Mouse (Mus musculus): ENCODE data around the gene Cdh15.

The Cdh15 gene

GRCm38 (mm10) chr8:122893451-122893850, 45.7 kb downstream of the Cdh15 start:
- DNase-seq (ENCODE audit: low spot score), result no peak

GRCm38 (mm10) chr8:122896317-122896716, 48.6 kb downstream of the Cdh15 start:
- no peak for DNase-seq (ENCODE audit: low spot score)

- no peak for DNase-seq (ENCODE audit: low spot score)
Measured at GRCm38 (mm10) chr8:122897200-122897599, 49.4 kb downstream of the Cdh15 start.

GRCm38 (mm10) chr8:122898018-122898417, 50.3 kb downstream of the Cdh15 start:
- no peak for DNase-seq (ENCODE audit: low spot score)

DNA sequence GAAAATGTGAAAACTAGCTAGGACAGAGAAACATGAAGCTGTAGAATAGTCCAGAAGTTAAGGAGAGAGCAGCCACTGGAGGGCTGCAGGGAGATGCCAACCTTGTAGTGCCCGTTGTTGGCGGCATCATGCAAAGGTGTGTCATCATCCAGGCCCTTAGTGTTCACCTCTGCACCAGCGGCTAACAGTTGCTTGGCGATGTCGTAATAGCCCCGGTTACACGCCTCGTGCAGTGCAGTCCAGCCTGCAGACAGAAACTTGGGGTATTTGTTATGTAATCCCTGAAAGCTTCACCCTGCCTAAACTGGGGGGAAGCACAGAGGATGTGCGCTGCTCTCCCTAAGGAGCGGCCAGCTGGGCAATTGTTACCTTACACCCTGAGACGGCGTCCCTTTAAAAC, 50.7 kb downstream of the Cdh15 start:
- no peak for DNase-seq (ENCODE audit: low spot score)

- DNase-seq (ENCODE audit: low spot score), result no peak
Measured at GRCm38 (mm10) chr8:122899085-122899484, 51.3 kb downstream of the Cdh15 start.

DNA sequence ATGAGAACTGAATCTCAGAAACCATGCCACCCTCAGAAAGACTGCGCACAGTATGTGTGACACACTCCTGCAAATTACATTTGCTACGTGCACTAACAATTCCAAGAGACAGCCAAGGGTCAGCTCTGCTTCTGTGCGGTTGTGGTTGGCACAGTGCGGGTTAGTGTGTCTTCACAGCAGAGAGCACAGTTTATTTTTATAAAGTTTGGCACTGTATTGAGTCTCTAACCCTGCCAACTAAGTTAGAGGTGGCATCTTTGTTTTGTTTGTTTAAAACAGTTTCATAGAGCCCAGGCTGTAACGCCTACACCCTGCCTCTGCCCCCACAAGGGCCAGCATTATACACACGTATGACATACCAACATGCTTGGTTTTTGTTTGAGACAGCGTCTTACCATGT, 53.7 kb downstream of the Cdh15 start:
- DNase-seq (ENCODE audit: low spot score), result no peak

GRCm38 (mm10) chr8:122901892-122902515, 54.2 kb downstream of the Cdh15 start:
- DNase-seq (ENCODE audit: low spot score), result no peak

- no peak for DNase-seq (ENCODE audit: low spot score)
Measured at GRCm38 (mm10) chr8:122902581-122902980, 54.8 kb downstream of the Cdh15 start.

GRCm38 (mm10) chr8:122903002-122903401, 55.2 kb downstream of the Cdh15 start:
- no peak for DNase-seq (ENCODE audit: low spot score)

DNA sequence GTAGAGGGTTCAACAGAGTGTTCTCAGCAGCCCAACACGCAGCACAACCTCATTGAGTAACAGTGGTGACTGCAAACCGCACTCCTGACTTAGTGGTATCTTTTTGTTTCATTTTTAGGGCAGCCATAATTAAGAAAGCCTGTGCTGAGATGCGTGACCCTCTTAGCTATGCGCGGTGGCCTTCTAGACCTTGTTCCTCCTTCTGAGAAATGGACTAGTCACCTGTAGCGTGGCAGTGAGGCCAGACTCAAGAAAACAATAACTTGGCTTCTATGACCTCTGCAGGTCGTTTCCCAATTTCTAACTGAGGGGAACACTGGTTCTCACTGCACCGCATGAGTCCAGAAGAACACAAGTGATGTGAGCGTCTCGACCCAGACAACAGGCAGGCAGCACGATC, 56.7 kb downstream of the Cdh15 start:
- no peak for DNase-seq (ENCODE audit: low spot score)

DNA sequence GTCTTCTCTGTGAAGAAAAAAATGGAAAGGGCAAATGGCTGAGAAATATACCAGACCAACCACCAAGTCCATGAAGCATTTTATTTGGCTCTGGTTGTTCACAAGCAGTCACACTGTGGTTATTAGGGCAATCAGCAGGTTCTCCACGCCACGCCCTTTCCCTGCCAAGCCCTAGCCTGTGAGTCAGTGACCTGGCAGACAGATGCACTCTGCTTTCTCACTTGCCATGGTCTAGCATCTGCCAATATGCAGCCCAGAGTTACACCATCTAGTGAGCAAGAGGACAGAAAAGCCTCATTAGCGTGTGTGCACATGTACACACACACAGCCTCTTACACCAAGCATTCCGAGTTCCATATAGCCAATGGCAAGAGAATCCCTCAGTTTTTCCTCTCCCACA, 57.6 kb downstream of the Cdh15 start:
- peak; percentile 33 for DNase-seq (ENCODE audit: low spot score)

GRCm38 (mm10) chr8:122906463-122907021, 58.8 kb downstream of the Cdh15 start:
- peak; percentile 91 for DNase-seq (ENCODE audit: low spot score)

DNA sequence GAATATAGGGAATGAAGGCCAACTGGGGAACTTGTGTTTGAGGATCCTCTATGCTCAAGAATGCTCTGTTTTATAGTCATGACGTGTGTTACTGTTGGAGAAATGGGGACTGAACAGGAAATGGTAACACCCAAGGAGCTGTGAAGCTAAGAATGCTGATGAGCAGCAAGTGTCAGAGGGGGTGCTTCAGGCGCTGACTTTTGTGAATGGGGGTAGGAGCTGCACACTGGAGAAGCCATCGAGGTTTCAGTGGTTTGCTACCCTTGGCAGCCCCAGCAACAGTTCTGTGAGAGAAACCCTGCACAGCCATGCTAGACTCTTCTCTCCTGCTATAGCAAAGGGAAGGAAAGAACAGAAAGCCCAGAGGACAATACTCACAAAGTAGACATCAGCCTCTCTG, 64.4 kb downstream of the Cdh15 start:
- DNase-seq (ENCODE audit: low spot score), result no peak

DNA sequence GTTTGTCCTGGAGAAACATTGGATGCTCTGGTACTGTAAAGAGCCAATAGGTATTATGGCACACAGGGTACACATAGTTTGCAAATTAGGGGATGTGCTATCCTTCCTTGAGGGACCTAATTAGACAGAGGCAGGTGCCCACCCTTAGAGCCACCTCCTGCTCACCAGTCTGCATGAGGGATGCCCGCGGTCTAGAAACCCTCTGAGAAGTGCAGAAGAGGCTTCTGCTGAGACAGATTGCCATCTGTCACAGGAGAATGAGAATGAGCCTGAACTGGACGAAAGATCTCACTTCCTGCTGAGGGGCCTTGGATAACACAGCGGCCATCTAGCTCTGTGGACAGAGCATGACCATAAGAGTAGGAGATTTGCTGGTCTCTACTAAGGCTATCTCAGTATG, 65.1 kb downstream of the Cdh15 start:
- no peak for DNase-seq (ENCODE audit: low spot score)

DNA sequence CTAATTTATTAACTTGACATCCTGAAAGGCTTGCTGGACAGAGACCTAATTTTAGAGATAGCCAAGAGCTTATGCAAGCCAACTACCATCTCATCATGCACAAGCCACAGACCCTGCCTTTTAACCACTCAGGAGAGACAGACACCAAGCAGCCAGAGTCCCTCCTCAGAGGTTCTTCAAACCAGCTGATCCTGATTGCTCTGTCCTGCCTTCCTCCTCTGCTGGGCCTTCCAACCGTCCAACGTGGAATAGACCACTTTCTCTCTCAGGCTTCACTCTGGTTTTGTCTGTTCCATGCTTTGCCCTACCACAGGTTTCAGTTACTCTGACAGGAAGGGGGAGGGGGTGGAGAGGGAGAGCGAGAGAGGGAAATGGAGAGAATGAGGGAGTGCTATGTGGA, 69.0 kb downstream of the Cdh15 start:
- DNase-seq (ENCODE audit: low spot score), result no peak
